Mouse (Mus musculus): ENCODE measurements at regions not wholly inside any gene's neighbourhood (a gene's known extent, or its start where the extent isn't known, plus 50 kb on each side); places are given as distances from the start of the nearest gene placed in this dataset.
A peak's percentile ranks its signal among the peaks of the same experiment; 100 is the strongest.

GRCm38 (mm10) chr15:87264906-87265305 is 279.2 kb upstream of the Fam19a5 start:
- DNase-seq, result peak; percentile 86 to 87

- DNase-seq, result no peak
Measured at GRCm38 (mm10) chr15:87290987-87291529, 253.0 kb upstream of the Fam19a5 start.

GRCm38 (mm10) chr15:87319896-87320295 is 224.2 kb upstream of the Fam19a5 start:
- DNase-seq, result no peak

- DNase-seq, result peak; percentile 82 to 90
Measured at GRCm38 (mm10) chr15:87321067-87321985, 222.8 kb upstream of the Fam19a5 start.

- no peak for DNase-seq
Measured at GRCm38 (mm10) chr15:87325389-87325788, 218.7 kb upstream of the Fam19a5 start.

- no peak for DNase-seq
Measured at GRCm38 (mm10) chr15:87326281-87326680, 217.8 kb upstream of the Fam19a5 start.

GRCm38 (mm10) chr15:87332441-87332840 is 211.7 kb upstream of the Fam19a5 start:
- peak in 1 of 2 experiments; percentile 34 for DNase-seq

GRCm38 (mm10) chr15:87333527-87333926 is 210.6 kb upstream of the Fam19a5 start:
- no peak for DNase-seq

- peak; percentile 60 to 76 for DNase-seq
Measured at GRCm38 (mm10) chr15:87334430-87334829, 209.7 kb upstream of the Fam19a5 start.

GRCm38 (mm10) chr15:87335324-87335723 is 208.8 kb upstream of the Fam19a5 start:
- DNase-seq, result peak; percentile 66 to 77

- peak; percentile 88 to 92 for DNase-seq
Measured at GRCm38 (mm10) chr15:87335737-87336136, 208.4 kb upstream of the Fam19a5 start.

- no peak for DNase-seq
Measured at GRCm38 (mm10) chr15:87339904-87340303, 204.2 kb upstream of the Fam19a5 start.

GRCm38 (mm10) chr15:87342656-87343055 is 201.4 kb upstream of the Fam19a5 start:
- peak; percentile 59 to 62 for DNase-seq

GRCm38 (mm10) chr15:87345826-87346225 is 198.3 kb upstream of the Fam19a5 start:
- DNase-seq, result peak; percentile 91 to 95

- DNase-seq, result peak; percentile 76 to 85
Measured at GRCm38 (mm10) chr15:87349533-87350247, 194.4 kb upstream of the Fam19a5 start.

- DNase-seq, result no peak
Measured at GRCm38 (mm10) chr15:87352812-87353211, 191.3 kb upstream of the Fam19a5 start.

- DNase-seq, result no peak
Measured at GRCm38 (mm10) chr15:87353886-87354285, 190.2 kb upstream of the Fam19a5 start.

GRCm38 (mm10) chr15:87360457-87360856 is 183.6 kb upstream of the Fam19a5 start:
- peak in 1 of 2 experiments; percentile 72 for DNase-seq

GRCm38 (mm10) chr15:87365712-87366361 is 178.3 kb upstream of the Fam19a5 start:
- peak; percentile 69 for DNase-seq

GRCm38 (mm10) chr15:87367381-87367780 is 176.7 kb upstream of the Fam19a5 start:
- peak; percentile 55 to 67 for DNase-seq

GRCm38 (mm10) chr15:87369381-87369780 is 174.7 kb upstream of the Fam19a5 start:
- DNase-seq, result peak in 1 of 2 experiments; percentile 63

- DNase-seq, result no peak
Measured at GRCm38 (mm10) chr15:87369836-87370235, 174.3 kb upstream of the Fam19a5 start.

GRCm38 (mm10) chr15:87370761-87371160 is 173.3 kb upstream of the Fam19a5 start:
- no peak for DNase-seq
